Mouse (Mus musculus) WW6 (cell line): Measurements from ENCODE around the gene Adamtsl5.

Source experiments
- DNase-seq: peaks from one replicate; pipeline ENCODE4 v3.0.0-alpha.2; 2013; ENCODE audit warnings: low read depth, low spot score

The Adamtsl5 gene

DNA sequence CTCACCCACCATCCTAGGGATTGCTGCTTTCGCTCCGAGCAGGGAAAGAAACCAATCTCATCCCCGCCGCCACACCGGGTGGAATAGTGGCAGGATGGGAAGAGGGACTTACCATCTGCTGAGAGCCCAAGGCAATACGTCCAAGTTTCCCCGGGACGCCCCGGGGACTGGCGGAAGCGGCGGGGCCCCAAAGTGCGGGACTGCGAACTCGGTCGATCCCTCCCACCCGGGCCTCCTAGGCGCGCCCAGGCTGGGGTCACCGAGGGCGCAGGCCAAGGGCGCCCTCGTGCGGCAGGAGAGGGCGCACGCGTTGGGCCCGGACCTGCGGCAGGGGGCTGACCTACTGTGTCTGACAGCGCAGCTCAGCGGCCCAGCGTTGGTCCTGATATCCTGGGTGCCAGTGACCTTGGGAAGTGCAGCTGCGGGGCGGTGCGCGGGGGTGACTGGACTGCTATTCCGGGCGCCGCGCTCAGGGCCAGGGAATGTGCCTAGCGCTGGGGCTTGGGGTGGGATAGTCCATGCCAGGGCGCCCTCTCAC lies at the start of gene Adamtsl5:
Gene Adamtsl5 (minus strand): TSS at position 169 of the 538 bp plus-strand sequence.
- DNase-seq = no peak

DNA sequence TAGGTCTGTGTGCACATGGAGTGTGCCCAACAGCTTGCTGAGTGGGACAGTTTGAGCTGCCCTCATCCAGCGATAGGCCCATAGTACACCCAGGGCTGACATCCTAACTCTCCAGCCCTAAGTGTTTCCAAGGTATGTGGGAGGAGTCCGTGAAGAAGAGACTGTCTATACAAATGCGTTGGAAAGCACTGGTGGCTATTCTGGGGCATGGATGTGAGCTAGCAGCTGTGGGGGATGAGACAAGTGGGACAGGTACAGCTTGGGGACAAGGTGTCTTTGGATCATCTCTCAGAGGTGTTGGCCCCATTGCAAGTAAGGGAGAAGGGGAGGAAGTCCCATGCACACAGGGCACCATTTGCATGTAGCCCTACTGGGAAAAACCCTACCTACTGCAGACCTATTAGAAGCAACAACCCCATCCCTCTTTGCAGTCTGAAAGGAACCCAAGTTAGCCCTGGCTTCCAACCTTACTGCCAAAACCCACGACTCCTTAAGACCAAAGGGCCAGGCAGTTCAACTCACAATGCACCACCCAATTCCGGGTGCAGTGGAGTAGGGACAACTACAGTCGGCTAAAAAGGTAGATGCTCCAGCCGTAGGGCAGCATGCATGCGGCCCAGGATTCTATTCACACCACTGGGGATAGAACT lies 49.4 kb upstream of the Adamtsl5 start:
- DNase-seq = no peak

DNA sequence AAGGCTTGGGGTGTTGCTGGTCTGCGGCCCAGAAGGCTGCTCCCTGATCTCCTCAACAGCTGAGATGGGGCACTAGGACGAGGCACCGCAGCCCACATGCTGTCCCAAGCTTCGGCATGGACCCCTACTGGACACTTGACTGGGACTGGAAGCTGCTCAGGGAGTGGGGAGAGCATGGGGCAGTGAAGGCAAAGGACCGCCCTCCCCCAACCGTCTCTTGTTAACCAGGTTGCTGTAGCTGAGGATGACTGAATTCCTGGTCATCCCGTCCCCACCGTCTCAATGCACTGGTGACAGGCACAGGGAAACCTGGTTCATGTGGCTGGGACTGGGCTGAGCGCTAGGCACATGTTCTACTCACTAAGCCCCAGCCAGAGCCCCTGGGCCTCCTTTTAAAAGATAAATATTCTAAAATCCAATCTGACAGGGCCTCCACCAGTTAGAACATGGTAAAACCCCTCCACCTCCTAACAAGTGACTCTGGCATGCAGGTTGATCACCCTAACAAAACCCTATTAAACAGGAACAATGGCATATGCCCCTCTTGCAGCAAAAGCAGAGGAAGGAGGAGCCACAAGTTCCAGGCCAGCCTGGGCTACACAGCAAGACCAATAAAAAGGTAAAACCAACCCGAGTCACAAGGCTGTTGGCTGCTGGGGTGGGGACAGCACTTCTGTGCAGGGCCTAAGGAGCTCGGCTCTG lies 48.8 kb upstream of the Adamtsl5 start:
- no peak for DNase-seq

DNA sequence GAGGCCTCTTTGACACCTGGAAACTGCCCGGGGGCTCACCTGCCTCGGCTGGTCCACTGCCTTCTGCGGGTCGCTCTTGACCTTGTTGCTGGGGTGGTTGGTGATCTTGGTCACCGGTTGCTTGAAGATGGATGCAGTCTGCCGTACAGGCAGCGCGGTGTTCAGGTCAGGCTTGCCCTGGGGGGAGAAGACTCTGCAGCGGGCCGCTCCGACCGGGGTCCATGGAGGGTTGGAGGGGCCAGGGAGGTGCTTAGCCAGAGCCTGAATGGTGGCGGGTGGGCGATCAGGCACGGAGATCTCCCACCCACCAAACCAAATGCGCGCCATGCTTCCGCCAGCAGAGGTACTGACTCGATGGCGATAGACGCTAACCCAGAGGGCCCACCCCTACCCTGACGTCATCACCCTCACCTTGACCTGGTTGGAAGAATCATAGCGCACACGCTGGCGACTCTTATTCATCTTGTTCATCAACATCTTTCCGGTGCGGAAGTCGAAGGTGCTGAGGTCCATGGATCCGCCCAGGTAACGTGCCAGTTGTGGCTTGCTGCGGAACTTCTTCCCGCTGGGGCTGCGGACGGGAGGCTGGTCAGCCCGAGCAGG lies 46.9 kb upstream of the Adamtsl5 start:
- DNase-seq = no peak

DNA sequence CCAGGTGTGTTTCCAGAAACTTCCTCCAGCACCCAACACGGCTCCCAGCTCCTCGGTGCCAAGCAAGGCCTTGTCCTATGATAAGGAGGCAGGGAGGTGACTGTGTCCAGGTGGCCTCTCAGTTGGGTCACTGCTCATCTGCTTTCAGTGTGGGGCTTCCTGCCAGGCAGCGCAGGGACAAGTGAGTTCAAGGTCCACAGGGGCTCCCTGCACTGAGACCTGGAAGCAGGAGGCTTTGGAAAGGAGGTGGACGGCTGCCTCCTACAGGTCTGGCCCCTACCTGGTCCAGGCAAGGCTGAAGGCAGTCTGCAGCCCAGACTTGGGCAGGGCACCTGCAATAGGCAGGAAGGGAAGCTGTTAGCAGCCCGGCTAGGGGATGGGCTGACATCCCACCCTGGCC lies 44.5 kb upstream of the Adamtsl5 start:
- DNase-seq = no peak

DNA sequence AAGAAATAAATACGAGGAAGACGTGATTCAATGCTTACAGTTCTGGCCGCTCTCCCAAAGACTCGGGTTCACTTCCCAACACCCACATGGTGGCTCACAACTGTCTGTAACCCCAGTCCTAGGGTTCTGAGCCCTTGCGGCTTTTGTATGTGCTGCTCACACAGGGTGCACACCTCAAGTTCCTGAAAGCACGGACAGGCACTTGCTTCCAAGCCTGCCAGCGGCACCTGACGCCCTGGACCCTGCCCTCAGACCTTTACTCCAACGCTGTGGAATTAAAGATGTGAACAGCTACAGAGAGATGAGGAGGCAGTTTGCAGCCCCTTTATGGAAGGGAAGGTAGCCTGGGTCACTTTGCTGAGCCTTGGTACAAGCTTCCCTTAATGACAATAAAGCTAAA lies 42.5 kb upstream of the Adamtsl5 start:
- no peak for DNase-seq

DNA sequence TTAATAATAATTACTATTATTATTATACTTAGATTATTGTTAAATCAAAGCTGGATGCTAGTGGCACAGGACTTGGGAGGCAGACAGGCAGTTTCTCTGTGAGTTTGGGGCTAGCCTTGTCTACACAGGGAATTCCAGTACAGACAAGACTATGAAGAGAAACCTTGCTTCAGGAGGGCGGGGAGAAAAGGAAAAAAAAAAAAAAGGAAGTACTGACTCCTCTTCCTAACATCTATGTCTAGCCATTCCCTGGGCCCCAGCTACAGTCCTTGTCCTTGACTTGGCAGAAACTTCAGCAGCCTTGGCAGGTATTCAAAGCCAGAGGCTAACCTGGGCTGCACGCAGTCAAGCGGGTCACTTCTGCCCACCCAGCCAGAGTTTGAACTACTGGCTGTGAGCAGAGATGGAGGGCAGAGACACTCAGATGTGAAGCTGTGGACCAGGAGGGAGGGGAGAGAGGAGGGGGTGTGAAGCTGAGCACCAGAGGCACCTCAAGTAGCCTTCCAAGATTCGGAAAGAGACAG lies 41.0 kb upstream of the Adamtsl5 start:
- no peak for DNase-seq

DNA sequence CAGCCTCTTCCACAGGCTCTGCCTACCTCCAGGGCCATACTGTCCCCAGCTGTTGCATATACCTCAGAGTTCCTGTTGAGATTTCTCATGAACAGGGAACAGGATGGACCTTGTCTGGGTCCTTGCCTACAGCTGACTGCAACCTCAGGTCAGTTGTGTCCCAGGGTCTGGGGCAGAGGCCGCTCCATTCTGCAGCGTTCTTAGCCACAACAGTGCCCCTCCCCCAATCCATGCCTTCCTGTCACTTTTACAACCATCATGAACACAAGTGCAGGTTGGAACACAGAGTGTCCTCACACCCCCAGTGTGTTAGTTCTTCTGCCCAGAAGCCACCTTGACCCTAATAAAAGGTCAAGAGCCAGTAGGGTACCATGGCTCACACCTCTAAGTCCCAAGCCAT lies 40.5 kb upstream of the Adamtsl5 start:
- DNase-seq = no peak

DNA sequence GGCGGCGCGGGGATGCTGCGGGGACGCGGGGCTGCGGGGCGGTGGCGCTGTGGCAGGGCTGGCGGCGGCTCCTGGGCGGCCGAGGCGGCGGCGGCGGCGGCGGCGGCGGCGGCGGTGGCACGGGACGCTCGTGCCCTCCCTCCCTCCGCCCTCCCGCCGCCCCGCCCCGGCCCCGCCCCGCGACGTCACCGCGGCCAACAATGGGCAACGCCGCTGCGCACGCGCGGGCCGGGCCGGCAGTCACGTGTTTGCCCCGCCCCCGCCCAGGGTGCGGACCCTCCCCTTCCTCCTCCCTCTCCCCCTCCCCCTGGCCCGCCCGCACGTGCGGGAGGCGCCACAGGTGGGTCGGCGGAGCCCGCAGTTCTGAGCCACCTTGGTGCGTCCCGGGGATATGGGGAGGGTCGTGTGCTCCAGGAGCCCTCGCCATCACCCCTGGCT lies 39.3 kb upstream of the Adamtsl5 start, which contains the start of gene Mex3d:
Gene Mex3d (minus strand): TSS at position 138 of the 438 bp plus-strand sequence.
- DNase-seq = no peak

DNA sequence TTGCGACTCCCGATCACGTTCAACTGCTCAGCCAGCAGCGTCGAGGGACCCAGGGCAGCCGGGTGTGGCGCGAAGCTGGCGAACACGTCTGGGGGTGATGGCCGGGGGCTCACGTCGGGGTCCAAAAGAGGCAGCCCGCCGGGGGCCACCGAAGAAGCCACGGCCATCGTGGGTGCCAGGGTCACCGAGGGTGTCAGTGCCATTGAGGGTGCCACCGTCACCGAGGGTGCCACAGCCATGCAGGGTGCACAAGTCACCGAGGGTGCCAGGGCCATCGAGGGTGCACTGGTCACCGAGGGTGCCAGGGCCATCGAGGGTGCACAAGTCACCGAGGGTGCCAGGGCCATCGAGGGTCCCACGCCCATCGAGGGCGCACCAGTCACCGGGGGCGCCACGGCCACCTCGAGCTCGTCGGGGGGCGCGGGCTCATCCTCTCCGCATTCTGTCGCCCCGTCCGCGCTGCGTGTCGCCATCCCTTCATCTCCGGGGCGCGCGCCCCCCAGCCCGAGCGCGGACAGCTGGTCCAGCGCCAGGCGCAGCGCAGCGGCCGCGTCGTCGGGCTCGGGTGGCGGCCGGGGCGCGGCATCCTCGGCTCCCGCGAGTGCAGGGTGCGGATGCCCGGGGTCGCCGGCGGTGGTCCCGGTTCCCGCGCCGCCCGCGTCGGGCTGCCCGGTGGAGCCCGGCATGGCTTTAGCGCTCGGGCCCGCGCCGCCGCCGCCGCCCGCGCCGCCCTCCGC lies 38.7 kb upstream of the Adamtsl5 start:
- no peak for DNase-seq

DNA sequence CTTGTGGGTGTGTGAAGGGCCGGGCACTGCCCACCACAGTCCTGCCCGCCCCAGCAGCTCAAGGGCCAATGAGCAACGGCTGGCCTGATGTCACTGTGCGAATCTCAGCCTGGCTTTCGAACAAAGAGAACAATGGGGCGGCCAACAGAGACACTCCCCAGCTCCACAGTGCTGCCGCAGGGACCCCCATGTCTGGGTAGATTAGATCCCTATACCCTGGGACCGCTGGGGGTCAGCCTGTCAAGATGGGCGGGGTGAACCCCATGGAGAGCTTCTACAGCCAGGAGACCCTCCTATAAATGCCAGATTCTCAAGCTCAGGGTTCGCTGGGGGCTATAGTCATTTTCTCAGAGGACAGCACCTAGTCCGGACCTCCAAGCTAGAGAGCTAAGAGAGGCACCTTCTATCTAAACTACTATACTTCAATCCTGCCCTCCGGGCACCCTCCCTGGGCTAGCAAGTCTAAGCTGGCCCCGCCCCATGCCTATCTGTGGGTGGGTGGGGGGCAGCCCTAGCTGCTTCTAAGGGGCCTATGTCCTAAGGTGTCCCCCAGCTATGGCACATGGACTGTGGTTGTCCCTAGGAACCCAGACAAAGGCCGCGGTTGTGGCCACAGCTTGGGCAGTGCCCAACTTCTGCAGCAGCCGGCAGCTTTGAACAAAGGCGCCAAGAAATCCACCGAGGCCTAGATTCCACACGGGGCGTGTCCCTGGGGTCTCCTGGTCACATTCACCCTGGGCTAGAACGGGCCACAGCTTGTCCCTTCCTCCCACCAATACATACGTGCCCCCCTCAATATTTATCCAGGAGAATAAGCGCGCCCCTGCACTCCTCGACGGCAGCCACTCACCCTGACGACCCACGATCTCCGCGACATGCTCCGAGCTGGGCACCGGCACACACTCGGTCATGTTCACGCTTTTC lies 37.9 kb upstream of the Adamtsl5 start:
- DNase-seq = no peak

DNA sequence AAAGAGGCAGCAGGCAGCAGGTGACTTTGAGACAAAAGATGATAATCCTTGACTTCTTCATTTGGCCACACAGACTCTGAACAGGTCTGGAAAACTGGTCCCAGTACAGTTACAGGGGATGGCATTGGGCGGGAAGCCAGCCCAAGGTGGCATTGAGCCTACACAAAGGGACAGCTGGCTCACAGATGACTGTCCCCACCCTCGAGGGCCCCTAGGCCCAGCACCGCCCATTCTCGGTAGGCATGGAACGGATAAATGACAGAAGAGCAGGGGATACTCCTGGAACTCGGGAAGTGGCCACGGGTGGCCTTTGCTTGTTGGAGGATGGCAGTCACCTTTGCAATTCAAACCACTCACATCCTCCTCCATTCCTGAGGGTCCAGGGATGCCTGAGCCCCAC lies 37.1 kb upstream of the Adamtsl5 start:
- no peak for DNase-seq

DNA sequence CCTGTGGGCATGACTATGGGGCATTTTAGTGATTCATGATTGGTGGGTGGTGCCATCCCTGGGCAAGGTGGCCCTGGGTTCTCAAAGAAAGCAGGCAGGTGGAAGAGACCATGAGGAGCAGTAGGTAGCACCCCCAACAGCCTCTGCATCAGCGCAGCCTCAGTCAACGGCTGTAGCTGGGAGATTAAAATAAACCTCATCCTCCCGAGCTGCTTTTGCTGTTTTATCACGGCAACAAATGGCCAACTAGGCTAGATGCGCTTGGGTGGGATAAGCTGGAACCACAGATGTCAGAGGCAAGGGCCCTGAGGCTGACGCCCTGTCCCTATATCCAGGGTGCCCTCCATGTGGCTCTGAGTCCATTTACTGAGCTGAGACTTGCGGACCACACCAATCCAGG lies 36.5 kb upstream of the Adamtsl5 start:
- DNase-seq = no peak

DNA sequence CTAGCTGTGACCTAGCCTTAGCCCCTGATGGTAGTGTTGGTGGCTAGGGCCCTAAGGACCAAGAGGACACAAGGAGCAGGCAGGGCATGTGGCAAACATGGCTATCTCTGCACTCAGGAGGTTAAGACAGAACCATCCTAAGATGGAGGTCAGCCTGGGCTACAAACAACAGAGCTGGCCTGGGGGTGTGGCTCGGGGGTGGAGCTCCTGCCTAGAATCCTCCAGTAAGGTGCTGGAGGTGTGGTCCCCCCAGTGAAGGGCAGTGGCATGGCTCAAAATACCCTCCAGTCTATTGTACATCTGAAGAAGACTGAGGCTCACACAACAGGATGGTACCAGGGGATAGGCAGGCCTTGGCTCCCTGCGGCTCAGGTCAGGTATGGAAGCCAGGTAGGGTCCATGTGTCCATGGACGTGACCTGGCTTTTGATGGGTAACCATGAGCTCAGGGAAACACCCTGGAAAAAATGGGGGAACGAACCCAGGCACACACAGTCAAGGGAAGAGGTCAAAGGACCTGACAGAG lies 36.0 kb upstream of the Adamtsl5 start:
- no peak for DNase-seq

DNA sequence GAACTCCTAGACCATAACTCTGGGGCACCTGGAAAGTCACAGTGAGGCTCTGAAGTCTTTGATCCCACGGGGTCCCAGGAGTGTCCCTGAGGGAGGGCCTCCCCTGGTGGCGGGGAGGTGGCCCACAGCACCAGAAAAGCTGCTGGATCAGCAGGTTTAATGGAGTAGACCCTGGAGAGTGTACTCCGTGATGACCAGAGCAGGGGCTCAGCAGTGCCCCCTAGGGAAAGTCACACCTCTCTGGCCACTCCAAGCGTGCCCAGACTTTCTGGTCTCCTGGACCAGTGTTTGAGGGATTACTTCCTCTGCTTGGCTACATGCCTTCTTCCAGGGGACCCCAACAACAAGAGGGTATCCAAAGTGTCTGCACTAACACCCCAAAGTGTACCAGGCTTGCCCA lies 35.2 kb upstream of the Adamtsl5 start:
- no peak for DNase-seq

DNA sequence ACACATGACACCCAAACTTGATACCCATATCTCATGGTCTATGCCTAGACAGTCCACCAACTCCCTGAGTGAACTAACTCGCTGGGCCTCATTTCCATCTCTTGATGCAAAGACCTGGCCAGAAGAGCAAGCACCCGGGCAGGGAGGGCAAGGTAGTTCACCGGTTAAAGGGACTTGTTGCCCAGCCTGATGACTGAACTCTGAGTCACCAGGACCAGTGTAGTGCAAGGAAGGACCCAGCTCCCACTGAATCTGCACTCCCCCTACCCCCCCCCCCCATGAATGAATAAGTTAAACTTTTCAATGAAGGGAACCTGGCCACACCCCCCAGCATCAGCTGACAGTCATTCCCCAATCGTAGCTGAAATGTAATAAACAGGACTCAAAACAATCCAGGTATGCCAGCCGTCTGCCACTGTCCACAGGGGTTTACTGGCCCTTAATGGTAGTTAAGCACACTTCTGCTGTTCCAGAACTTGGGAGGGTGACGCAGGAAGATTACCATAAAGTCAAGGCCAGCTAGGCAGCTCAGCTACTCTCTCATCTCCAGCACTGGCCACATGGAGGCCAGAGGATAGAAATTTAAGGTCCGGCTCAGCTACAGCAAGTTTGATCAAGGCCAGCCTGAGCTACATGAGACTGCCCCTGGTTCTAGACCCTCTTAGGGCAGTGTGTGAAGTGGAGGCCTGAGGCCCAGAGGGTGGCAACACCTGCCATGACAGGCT lies 34.6 kb upstream of the Adamtsl5 start:
- DNase-seq = no peak

DNA sequence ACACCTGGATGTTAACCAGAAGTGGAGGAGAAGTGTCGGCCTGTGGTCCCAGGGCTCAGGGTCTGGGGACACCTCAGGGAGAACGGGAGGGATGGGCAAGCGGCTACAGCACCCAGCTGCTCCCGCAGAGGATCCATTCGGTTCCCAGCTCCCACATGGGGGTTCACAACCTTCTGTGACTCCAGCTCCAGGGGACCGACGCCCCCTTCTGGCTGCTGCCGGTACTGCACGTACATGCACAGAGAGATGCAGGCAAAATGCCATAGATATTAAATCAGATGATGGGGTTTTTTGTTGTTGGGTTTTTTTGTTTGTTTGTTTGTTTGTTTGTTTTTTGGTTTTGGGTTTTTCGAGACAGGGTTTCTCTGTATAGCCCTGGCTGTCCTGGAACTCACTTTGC lies 29.5 kb upstream of the Adamtsl5 start:
- no peak for DNase-seq

DNA sequence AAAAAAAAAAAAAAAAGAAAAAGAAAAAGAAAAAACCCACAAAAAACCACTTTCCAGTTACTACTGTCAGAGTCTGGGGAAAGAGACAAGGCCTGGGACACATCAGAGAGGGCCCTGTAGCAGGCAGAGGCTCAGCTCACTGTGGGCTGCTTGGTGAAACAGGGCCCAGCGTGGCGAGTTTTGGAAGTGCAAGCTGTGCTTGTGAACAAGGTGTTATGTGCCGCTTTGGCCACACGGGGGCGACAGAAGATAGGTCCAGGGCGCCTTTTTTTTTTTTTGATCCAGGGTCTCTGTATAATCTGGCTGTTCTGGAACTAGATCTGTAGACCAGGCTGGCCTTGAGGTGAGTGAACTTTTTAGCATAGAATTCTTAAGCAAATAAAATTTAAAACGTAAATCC lies 27.9 kb upstream of the Adamtsl5 start:
- peak; percentile 80 for DNase-seq

DNA sequence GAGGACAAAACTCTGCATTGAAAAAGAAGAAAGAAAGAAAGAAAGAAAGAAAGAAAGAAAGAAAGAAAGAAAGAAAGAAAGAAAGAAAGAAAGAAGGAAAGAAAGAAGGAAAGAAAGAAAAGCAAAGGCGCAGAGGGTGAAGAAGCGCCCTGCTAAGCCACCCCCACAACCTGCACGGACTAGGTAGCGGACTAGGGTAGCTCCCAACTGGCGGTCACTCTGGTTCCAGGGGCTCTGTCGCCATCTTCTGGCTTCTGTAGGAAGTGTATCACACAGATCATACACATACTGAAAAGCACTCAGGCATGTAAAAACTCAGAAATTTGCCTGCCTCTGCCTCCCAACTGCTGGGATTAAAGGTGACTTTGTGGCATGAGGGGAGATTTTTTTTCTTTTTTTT lies 25.9 kb upstream of the Adamtsl5 start:
- no peak for DNase-seq

DNA sequence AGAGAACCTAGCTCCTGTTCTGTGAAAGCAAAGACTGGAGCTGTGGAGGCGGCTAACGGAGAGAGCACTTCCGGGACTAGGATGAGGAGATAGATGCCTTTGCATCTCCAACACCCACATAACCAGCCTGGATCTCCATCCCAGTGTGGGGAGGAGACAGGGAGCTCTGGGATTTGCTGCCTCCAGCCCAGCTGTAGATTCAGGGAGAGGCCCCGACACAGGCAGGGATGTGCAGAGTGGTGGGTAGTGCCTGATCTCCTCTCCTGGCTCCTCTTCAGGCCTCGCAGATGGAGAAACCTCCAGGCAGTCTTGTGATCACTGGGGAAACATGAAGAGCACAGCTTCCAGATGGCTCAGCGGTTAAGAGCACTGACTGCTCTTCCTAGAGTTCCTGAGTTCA lies 24.5 kb upstream of the Adamtsl5 start:
- DNase-seq = no peak
